Mouse (Mus musculus): ENCODE results near the gene Rere. TPM values are rescaled to one million over a fixed set of nuclear protein-coding genes. Genes with fewer than 3 reads are reported as not detected.

The Rere gene
- polyA plus RNA-seq, 1 experiment from 2014 or later = 16.0 TPM

DNA sequence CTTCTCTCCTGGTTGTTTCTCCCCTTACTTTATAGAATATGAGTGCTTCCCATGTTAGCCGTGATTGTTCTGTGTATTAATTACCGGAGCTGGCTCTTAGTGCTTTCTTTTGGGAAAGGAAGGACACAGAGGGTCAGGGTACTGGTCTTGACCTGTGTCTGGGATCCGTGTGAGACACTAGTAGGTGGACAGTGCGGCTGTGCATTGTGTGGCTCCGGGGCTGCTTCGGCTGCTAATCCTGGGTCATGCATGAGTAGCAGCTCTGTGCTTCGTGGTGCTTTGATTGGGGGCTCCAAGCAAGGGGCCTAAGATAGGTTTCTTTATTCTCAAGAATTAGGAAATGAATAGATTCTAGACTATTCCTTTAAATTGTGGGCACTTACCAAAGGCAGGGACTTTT, 175.0 kb downstream of the Rere start:
- Histone ChIP-seq H3K9ac (replicated peaks; ENCODE audit: low read depth) (no peak overlapping the region), H3K4me3 (ENCODE audit: low read depth, low read length) (no peak overlapping the region), H3K4me1 (ENCODE audit: insufficient read depth, low read depth, low read length) (peaks cover 5% of the 10 kb centered on the region; the same call in 1 of the 2 replicates), H3K27ac (ENCODE audit: low read length) (no peak overlapping the region), H3K4me2 (replicated peaks; ENCODE audit: low read depth, low read length) (no peak overlapping the region), H3K9me3 (ENCODE audit: low read length) (no peaks in the 10 kb centered on the region), H3K27me3 (replicated peaks; ENCODE audit: insufficient read depth, low read length) (no peaks in the 10 kb centered on the region), H3K36me3 (ENCODE audit: insufficient read depth, low read length) (no peaks in the 10 kb centered on the region)
- TF ChIP-seq CTCF (IDR thresholded peaks at IDR 0.05) (no peak), EP300 (IDR thresholded peaks at IDR 0.05) (no peak)
- 88% methylated on average over 7 of the region's 7 CpGs for WGBS
- ATAC-seq (no peak), DNase-seq (ENCODE audit: low spot score) (no peak)

DNA sequence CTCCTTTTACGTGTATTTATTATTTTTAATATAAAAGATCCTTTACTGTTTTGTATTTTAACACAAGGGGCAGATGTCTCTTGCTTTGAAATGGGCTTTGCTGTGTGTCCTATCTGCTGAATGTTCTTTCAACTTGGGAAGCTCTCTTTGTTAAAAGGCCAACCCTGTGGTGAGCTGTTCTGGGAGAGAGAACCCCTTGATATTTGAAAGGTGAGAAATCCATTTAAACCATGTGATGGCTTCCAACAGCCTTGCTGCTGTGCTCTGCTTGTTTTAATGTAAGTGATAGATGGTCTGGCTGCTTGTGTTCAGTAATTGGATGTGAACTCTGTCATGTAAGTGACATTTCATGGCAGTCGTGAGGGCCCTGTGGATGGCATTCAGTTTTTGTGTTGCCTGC, 175.4 kb downstream of the Rere start:
- no peaks in the 10 kb centered on the region for H3K36me3 ChIP-seq (ENCODE audit: insufficient read depth, low read length)
- H3K4me3 ChIP-seq (ENCODE audit: low read depth, low read length) = no peak overlapping the region
- H3K4me1 ChIP-seq (ENCODE audit: insufficient read depth, low read depth, low read length) = peaks cover 5% of the 10 kb centered on the region; the same call in 1 of the 2 replicates
- H3K4me2 ChIP-seq (replicated peaks; ENCODE audit: low read depth, low read length) = no peak overlapping the region
- 91% methylated on average over 2 of the region's 2 CpGs for WGBS
- ATAC-seq = no peak
- no peak for TF ChIP-seq CTCF (IDR thresholded peaks at IDR 0.05)
- no peaks in the 10 kb centered on the region for H3K9me3 ChIP-seq (ENCODE audit: low read length)
- H3K27me3 ChIP-seq (replicated peaks; ENCODE audit: insufficient read depth, low read length) = no peaks in the 10 kb centered on the region
- no peak overlapping the region for H3K27ac ChIP-seq (ENCODE audit: low read length)
- DNase-seq (ENCODE audit: low spot score) = no peak
- no peak overlapping the region for H3K9ac ChIP-seq (replicated peaks; ENCODE audit: low read depth)

DNA sequence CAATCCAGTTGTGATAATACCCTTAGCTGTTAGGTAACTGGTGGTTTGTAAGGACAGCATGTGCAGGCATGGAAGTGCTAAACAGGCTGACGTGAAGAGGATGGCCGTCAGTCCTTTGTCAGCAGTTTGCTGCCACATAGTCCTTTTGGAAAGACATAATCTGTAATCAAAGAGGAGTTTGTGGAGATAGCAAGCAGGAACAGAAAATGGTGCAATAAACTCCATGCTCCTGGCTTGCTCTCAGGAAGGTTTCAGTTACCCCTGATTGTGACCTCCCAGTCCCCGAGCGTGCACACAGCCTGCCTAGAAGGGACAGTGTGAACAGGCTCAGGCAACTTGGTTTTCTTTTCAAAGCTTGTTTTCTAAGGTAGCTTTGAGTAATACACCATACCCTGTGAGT, 175.9 kb downstream of the Rere start:
- ATAC-seq = no peak
- H3K9ac ChIP-seq (replicated peaks; ENCODE audit: low read depth) = no peak overlapping the region
- H3K27me3 ChIP-seq (replicated peaks; ENCODE audit: insufficient read depth, low read length) = no peaks in the 10 kb centered on the region
- H3K4me2 ChIP-seq (replicated peaks; ENCODE audit: low read depth, low read length) = no peak overlapping the region
- H3K27ac ChIP-seq (ENCODE audit: low read length) = no peak overlapping the region
- DNase-seq (ENCODE audit: low spot score) = no peak
- 70% methylated on average over 4 of the region's 4 CpGs for WGBS
- H3K9me3 ChIP-seq (ENCODE audit: low read length) = no peaks in the 10 kb centered on the region
- H3K4me1 ChIP-seq (ENCODE audit: insufficient read depth, low read depth, low read length) = peaks cover 7% of the 10 kb centered on the region; the same call in 1 of the 2 replicates
- TF ChIP-seq CTCF (IDR thresholded peaks at IDR 0.05) (no peak), EP300 (IDR thresholded peaks at IDR 0.05) (no peak)
- H3K4me3 ChIP-seq (ENCODE audit: low read depth, low read length) = no peak overlapping the region
- no peaks in the 10 kb centered on the region for H3K36me3 ChIP-seq (ENCODE audit: insufficient read depth, low read length)

DNA sequence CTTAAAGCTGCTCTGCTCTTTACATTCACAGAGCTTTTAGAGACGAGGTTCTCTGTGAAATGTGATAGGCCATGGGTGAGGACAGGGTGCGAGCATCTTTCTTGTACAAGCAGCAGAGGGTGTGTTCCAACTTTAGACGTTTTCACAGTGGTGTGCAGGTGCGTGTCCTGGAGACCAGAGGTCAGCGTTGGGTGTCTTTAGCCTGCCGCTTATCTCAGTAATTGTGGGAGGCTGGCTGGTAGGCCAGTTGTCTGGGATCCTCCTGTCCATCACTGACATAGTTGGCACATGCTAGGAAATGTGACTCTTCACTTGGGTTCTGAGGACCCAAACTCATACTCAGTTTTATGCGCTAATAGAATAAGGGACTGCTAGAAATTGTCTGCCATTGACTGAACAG, 176.3 kb downstream of the Rere start:
- no peaks in the 10 kb centered on the region for H3K36me3 ChIP-seq (ENCODE audit: insufficient read depth, low read length)
- no peaks in the 10 kb centered on the region for H3K9me3 ChIP-seq (ENCODE audit: low read length)
- no peak for DNase-seq (ENCODE audit: low spot score)
- H3K9ac ChIP-seq (replicated peaks; ENCODE audit: low read depth) = no peak overlapping the region
- ATAC-seq = no peak
- H3K27ac ChIP-seq (ENCODE audit: low read length) = no peak overlapping the region
- no peak for TF ChIP-seq CTCF (IDR thresholded peaks at IDR 0.05)
- no peak for TF ChIP-seq EP300 (IDR thresholded peaks at IDR 0.05)
- H3K4me1 ChIP-seq (ENCODE audit: insufficient read depth, low read depth, low read length) = peaks cover 11% of the 10 kb centered on the region; the same call in 1 of the 2 replicates
- H3K27me3 ChIP-seq (replicated peaks; ENCODE audit: insufficient read depth, low read length) = no peaks in the 10 kb centered on the region
- no peak overlapping the region for H3K4me2 ChIP-seq (replicated peaks; ENCODE audit: low read depth, low read length)
- 64% methylated on average over 7 of the region's 7 CpGs for WGBS
- no peak overlapping the region for H3K4me3 ChIP-seq (ENCODE audit: low read depth, low read length)

DNA sequence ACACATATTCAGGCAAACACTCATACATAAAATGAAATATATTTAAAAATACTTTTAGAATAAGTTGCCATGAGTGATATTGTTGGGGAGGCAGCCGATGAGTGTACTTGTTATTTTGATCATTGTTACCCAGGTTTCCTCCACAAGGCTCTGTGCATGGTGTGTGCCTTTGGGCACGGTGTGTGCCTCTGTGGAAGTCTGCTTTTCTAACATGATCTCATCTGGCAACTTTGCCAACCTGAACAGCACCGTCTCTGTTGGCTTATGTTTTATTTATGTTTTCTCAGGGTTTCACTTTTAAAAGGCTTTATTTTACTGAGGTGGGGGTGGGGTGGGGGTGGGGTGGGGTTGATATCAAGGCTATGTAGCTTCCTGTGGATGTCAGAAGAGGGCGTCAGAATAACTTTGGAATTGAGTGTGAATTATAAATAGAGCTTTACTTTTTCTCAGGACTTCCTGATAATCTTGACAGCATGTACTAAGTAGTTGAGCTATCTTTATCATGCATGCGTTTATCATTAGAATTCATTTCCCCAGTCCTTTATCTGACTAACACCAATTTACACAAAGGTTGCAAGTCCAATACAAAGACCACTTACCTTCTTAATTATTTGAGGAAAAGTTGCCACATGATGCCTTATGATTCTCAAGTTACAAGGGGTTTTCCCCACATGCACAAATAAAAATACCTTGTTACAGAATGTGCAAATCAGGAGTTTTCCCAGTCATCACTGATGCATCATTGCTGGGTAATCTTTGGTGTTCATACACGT, 177.8 kb downstream of the Rere start:
- no peaks in the 10 kb centered on the region for H3K36me3 ChIP-seq (ENCODE audit: insufficient read depth, low read length)
- TF ChIP-seq EP300 (IDR thresholded peaks at IDR 0.05) (no peak), CTCF (IDR thresholded peaks at IDR 0.05) (no peak)
- ATAC-seq = 0 out of 2 replicates have a peak, but pooled peaks have one; percentile 11
- no peak overlapping the region for H3K27ac ChIP-seq (ENCODE audit: low read length)
- H3K9ac ChIP-seq (replicated peaks; ENCODE audit: low read depth) = no peak overlapping the region
- 46% methylated on average over 6 of the region's 6 CpGs for WGBS
- peak; percentile 33 for DNase-seq (ENCODE audit: low spot score)
- H3K9me3 ChIP-seq (ENCODE audit: low read length) = no peaks in the 10 kb centered on the region
- H3K27me3 ChIP-seq (replicated peaks; ENCODE audit: insufficient read depth, low read length) = no peaks in the 10 kb centered on the region
- H3K4me3 ChIP-seq (ENCODE audit: low read depth, low read length) = no peak overlapping the region
- H3K4me1 ChIP-seq (ENCODE audit: insufficient read depth, low read depth, low read length) = peaks cover 12% of the 10 kb centered on the region; the same call in 1 of the 2 replicates
- no peak overlapping the region for H3K4me2 ChIP-seq (replicated peaks; ENCODE audit: low read depth, low read length)

DNA sequence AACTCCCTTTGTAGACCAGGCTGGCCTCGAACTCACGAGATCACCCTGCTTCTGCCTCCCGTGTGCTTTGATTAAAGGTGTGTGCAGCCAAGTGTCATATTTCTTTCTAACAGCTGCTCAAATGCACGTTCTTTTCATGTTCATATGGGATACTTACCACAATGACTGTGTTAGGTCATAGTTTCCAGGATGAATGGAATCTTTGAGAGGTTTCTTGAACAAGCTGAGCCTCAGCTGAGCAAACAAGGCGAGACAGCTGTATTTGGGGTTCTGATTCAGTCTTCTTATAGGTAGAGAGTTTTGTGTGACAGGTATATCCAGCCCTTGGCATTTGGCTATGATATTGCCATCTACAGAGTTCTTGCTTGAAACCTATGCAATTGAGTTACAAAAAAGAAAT, 179.0 kb downstream of the Rere start:
- TF ChIP-seq CTCF (IDR thresholded peaks at IDR 0.05) (no peak), EP300 (IDR thresholded peaks at IDR 0.05) (peak; percentile 57; the same call in 1 of the 2 replicates)
- H3K4me1 ChIP-seq (ENCODE audit: insufficient read depth, low read depth, low read length) = peaks cover 12% of the 10 kb centered on the region

More for the DNA sequence above, 179.0 kb downstream of the Rere start:
- ATAC-seq = 0 out of 2 replicates have a peak, but pooled peaks have one; percentile 35
- Histone ChIP-seq H3K4me2 (replicated peaks; ENCODE audit: low read depth, low read length) (no peak overlapping the region), H3K9ac (replicated peaks; ENCODE audit: low read depth) (no peak overlapping the region), H3K4me3 (ENCODE audit: low read depth, low read length) (no peak overlapping the region), H3K36me3 (ENCODE audit: insufficient read depth, low read length) (no peaks in the 10 kb centered on the region), H3K9me3 (ENCODE audit: low read length) (no peaks in the 10 kb centered on the region), H3K27ac (ENCODE audit: low read length) (no peak overlapping the region), H3K27me3 (replicated peaks; ENCODE audit: insufficient read depth, low read length) (no peaks in the 10 kb centered on the region)
- 49% methylated on average over 5 of the region's 5 CpGs for WGBS
- DNase-seq (ENCODE audit: low spot score) = peak; percentile 48

Measured in lung, postnatal 0 days (tissue).